Mouse (Mus musculus): ENCODE measurements around the gene Tsen34.

DNA sequence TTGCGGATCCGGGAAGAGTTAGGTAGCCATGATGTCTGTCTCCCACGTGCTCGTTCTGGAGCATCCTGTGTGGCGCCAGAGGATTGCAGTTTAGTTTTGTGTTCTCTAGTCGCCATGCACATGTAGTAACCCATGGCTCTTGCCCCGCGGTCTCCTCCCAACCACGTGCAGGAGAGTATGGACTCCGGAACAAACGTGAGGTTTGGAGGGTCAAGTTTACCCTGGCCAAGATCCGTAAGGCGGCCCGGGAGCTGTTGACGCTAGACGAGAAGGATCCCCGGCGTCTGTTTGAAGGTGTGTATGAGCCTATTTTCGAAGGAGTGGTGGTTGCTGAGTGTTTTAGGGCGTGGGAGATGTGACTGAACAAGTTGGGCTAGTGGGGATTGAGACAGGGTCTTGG lies 11.8 kb downstream of the Tsen34 start:
- TF ChIP-seq CTCF (IDR thresholded peaks at IDR 0.05; ENCODE audit: low read depth, low read length) (no peak), EP300 (IDR thresholded peaks at IDR 0.05; ENCODE audit: insufficient read depth, low read depth, low read length) (no peak), POLR2A (IDR thresholded peaks at IDR 0.05; ENCODE audit: insufficient read depth, low read length) (no peak)
